In genomic region chr3:104445576-104445975, GRCm38 (mm10) we compare ENCODE assay signal across 12 mouse cellular contexts.
DNase-seq lines count a peak whose midpoint lies in the region; ATAC-seq and TF ChIP-seq lines count a peak whose summit lies in the region.
"Had no signal": no experiment of that assay in that cellular context is flagged by ENCODE, and none has a peak within 500 bp of the region (broad histone marks: within the 10 kb centered on the region; RNA-seq: fewer than 3 reads in every experiment).

No protein-coding gene starts in this region.

- H3K9me3 ChIP-seq in intestine, postnatal 0 days (ENCODE audit: control insufficient read depth), result no peaks in the 10 kb centered on the region
- H3K9me3 ChIP-seq in intestine, embryonic 16.5 days (ENCODE audit: control insufficient read depth, low read length), result no peaks in the 10 kb centered on the region
- H3K9me3 ChIP-seq in heart, embryonic 10.5 days, result no peaks in the 10 kb centered on the region
- H3K9me3 ChIP-seq: embryonic facial prominence, embryonic 13.5 days; hindbrain, embryonic 15.5 days had no signal

- H3K27me3 ChIP-seq in intestine, postnatal 0 days (replicated peaks; ENCODE audit: control insufficient read depth, insufficient read depth, low read length), result no peaks in the 10 kb centered on the region
- H3K27me3 ChIP-seq in intestine, embryonic 16.5 days (replicated peaks; ENCODE audit: control insufficient read depth, insufficient read depth, low read length), result no peaks in the 10 kb centered on the region
- H3K27me3 ChIP-seq in heart, embryonic 10.5 days (ENCODE audit: insufficient read depth, poor library complexity, severe bottlenecking), result no peaks in the 10 kb centered on the region
- H3K27me3 ChIP-seq: embryonic facial prominence, embryonic 13.5 days; hindbrain, embryonic 15.5 days had no signal

- DNase-seq in 3T3-L1 (ENCODE audit: low read depth, low spot score) (peak; percentile 85), adipocyte (ENCODE audit: low spot score) (peak; percentile 42)
- peak; percentile 63 for DNase-seq in heart, embryonic 10.5 days (ENCODE audit: low spot score)
- DNase-seq in spleen, postnatal 4 days (ENCODE audit: low spot score in 2 of 2), result no peak
- DNase-seq: kidney, postnatal 14 days had no signal

- 48% methylated on average over 6 of the region's 6 CpGs for whole genome bisulfite sequencing in intestine, postnatal 0 days
- WGBS in intestine, embryonic 16.5 days, result 41% methylated on average over 6 of the region's 6 CpGs
- 44% methylated on average over 6 of the region's 6 CpGs for WGBS in heart, embryonic 10.5 days

- ATAC-seq in intestine, postnatal 0 days, result no peak
- no peak for ATAC-seq in intestine, embryonic 16.5 days
- no peak for ATAC-seq in CD4-positive, CD25-positive, alpha-beta regulatory T cell, adult 4 months

- peak; percentile 26 for TF ChIP-seq CTCF in intestine, postnatal 0 days (IDR thresholded peaks at IDR 0.05; ENCODE audit: low read depth)

- no peak overlapping the region for H3K4me2 ChIP-seq in intestine, postnatal 0 days (replicated peaks; ENCODE audit: low read depth)
- no peak overlapping the region for H3K4me2 ChIP-seq in intestine, embryonic 16.5 days (ENCODE audit: low read depth, low read length)
- H3K4me2 ChIP-seq: embryonic facial prominence, embryonic 13.5 days; hindbrain, embryonic 15.5 days had no signal

- H3K4me1 ChIP-seq in intestine, postnatal 0 days (replicated peaks; ENCODE audit: control insufficient read depth, insufficient read depth, low read length), result peaks cover 4% of the 10 kb centered on the region; the same call in 1 of the 2 replicates
- peaks cover 8% of the 10 kb centered on the region for H3K4me1 ChIP-seq in intestine, embryonic 16.5 days (ENCODE audit: control insufficient read depth, insufficient read depth, low read length)
- peaks cover 19% of the 10 kb centered on the region for H3K4me1 ChIP-seq in heart, embryonic 10.5 days

- no peak overlapping the region for H3K27ac ChIP-seq in intestine, postnatal 0 days (ENCODE audit: low read depth, low read length)
- H3K27ac ChIP-seq in intestine, embryonic 16.5 days (ENCODE audit: low read length), result no peak overlapping the region
- H3K27ac ChIP-seq in heart, embryonic 10.5 days, result no peak overlapping the region
- H3K27ac ChIP-seq: embryonic facial prominence, embryonic 13.5 days; hindbrain, embryonic 15.5 days; macrophage had no signal

- H3K4me3 ChIP-seq in intestine, postnatal 0 days (ENCODE audit: low read depth, low read length), result no peak overlapping the region
- H3K4me3 ChIP-seq in intestine, embryonic 16.5 days (ENCODE audit: low read length), result no peak overlapping the region
- H3K4me3 ChIP-seq in heart, embryonic 10.5 days, result no peak overlapping the region
- H3K4me3 ChIP-seq: embryonic facial prominence, embryonic 13.5 days; hindbrain, embryonic 15.5 days; myocyte had no signal

- no peaks in the 10 kb centered on the region for H3K36me3 ChIP-seq in intestine, postnatal 0 days (ENCODE audit: control insufficient read depth, insufficient read depth)
- H3K36me3 ChIP-seq in intestine, embryonic 16.5 days (ENCODE audit: control insufficient read depth, insufficient read depth, low read length), result no peaks in the 10 kb centered on the region
- H3K36me3 ChIP-seq in heart, embryonic 10.5 days, result no peaks in the 10 kb centered on the region
- H3K36me3 ChIP-seq: embryonic facial prominence, embryonic 13.5 days; hindbrain, embryonic 15.5 days had no signal

- no peak overlapping the region for H3K9ac ChIP-seq in intestine, postnatal 0 days (ENCODE audit: low read depth, low read length)
- no peak overlapping the region for H3K9ac ChIP-seq in intestine, embryonic 16.5 days (ENCODE audit: low read depth, low read length)
- H3K9ac ChIP-seq: embryonic facial prominence, embryonic 13.5 days; hindbrain, embryonic 15.5 days had no signal

Comparison
In these comparisons a context has a peak if more than half of its experiments do, and no peak if none do; other contexts are left out.
1. DNase-seq: peak in 3T3-L1 (single experiment), adipocyte (single experiment) and heart, embryonic 10.5 days (single experiment); none in spleen, postnatal 4 days (0 of 2).